Mouse (Mus musculus): ENCODE results near the gene Aspscr1. TPM values are rescaled to one million over a fixed set of nuclear protein-coding genes. Genes with fewer than 3 reads are reported as not detected.

The Aspscr1 gene
- total RNA-seq, 2 experiments from 2014 or later, result 47.4 to 54.9 TPM

GRCm38 (mm10) chr11:120711980-120712604 is 39.3 kb downstream of the Aspscr1 start:
- DNase-seq (ENCODE audit: extremely low spot score in 1 of 2, low spot score in 2 of 2), result no peak
- Histone ChIP-seq H3K4me3 (no peak overlapping the region), H3K27ac (no peak overlapping the region)
- intact Hi-C loops (cut with DNase I), result loop anchor here (1.0 to 2.0 kb wide), 2 partner anchors 53 to 87 kb away; partner anchors contain the start of gene Sirt7
- TF ChIP-seq CTCF (IDR thresholded peaks at IDR 0.05), result no peak

- peak; percentile 67 for TF ChIP-seq CTCF (IDR thresholded peaks at IDR 0.05)
- intact Hi-C loops (cut with DNase I), result loop anchor here (1.0 to 2.0 kb wide), 2 partner anchors 54 to 88 kb away; partner anchors contain the start of gene Sirt7
- Histone ChIP-seq H3K27ac (peak overlapping the region; percentile 86), H3K4me3 (peak overlapping the region; percentile 84)
- peak in 1 of 2 experiments; percentile 38 for DNase-seq (ENCODE audit: extremely low spot score in 1 of 2, low spot score in 2 of 2)
Measured at GRCm38 (mm10) chr11:120712771-120713568, 40.2 kb downstream of the Aspscr1 start.

- peak; percentile 94 to 97 for DNase-seq (ENCODE audit: extremely low spot score in 1 of 2, low spot score in 2 of 2)
- peak within 1 kb of the TSS; percentile 86 for H3K27ac ChIP-seq
- peak within 1 kb of the TSS; percentile 84 for H3K4me3 ChIP-seq
- TF ChIP-seq CTCF (IDR thresholded peaks at IDR 0.05), result no peak
- intact Hi-C loops (cut with DNase I), result loop anchor here (2.0 kb wide), 1 partner anchor 89 kb away; the partner anchor contains the start of gene Sirt7
Measured at GRCm38 (mm10) chr11:120713580-120714518, 41.1 kb downstream of the Aspscr1 start, which contains the start of the genes Cenpx and Lrrc45. Gene Cenpx (minus strand): TSS chr11:120713738. Gene Lrrc45 (plus strand): TSS chr11:120713925.

- Histone ChIP-seq H3K27ac (peak overlapping the region; percentile 70), H3K4me3 (peak overlapping the region; percentile 84)
- no peak for DNase-seq (ENCODE audit: extremely low spot score in 1 of 2, low spot score in 2 of 2)
- TF ChIP-seq CTCF (IDR thresholded peaks at IDR 0.05), result no peak
- intact Hi-C loops (cut with DNase I), result no loop called here
Measured at GRCm38 (mm10) chr11:120714546-120714945, 41.8 kb downstream of the Aspscr1 start.

GRCm38 (mm10) chr11:120715131-120715530 is 42.4 kb downstream of the Aspscr1 start:
- intact Hi-C loops (cut with DNase I), result no loop called here
- DNase-seq (ENCODE audit: extremely low spot score in 1 of 2, low spot score in 2 of 2), result no peak
- H3K4me3 ChIP-seq, result no peak overlapping the region
- no peak overlapping the region for H3K27ac ChIP-seq
- no peak for TF ChIP-seq CTCF (IDR thresholded peaks at IDR 0.05)

- intact Hi-C loops (cut with DNase I), result no loop called here
- TF ChIP-seq CTCF (IDR thresholded peaks at IDR 0.05), result no peak
- DNase-seq (ENCODE audit: extremely low spot score in 1 of 2, low spot score in 2 of 2), result no peak
- no peak overlapping the region for H3K27ac ChIP-seq
- no peak overlapping the region for H3K4me3 ChIP-seq
Measured at GRCm38 (mm10) chr11:120719242-120719641, 46.5 kb downstream of the Aspscr1 start.

- no peak for DNase-seq (ENCODE audit: extremely low spot score in 1 of 2, low spot score in 2 of 2)
- intact Hi-C loops (cut with DNase I), result loop anchor here (1.0 to 10.0 kb wide), 3 partner anchors 56 to 325 kb away; no protein-coding TSS in a partner anchor
Measured at GRCm38 (mm10) chr11:120719841-120720376, 47.1 kb downstream of the Aspscr1 start.

GRCm38 (mm10) chr11:120720450-120720849 is 47.7 kb downstream of the Aspscr1 start:
- peak; percentile 91 for TF ChIP-seq CTCF (IDR thresholded peaks at IDR 0.05)
- peak overlapping the region; percentile 56 for H3K4me3 ChIP-seq
- intact Hi-C loops (cut with DNase I), result loop anchor here (1.0 to 10.0 kb wide), 3 partner anchors 56 to 324 kb away; no protein-coding TSS in a partner anchor
- peak; percentile 86 to 94 for DNase-seq (ENCODE audit: extremely low spot score in 1 of 2, low spot score in 2 of 2)
- H3K27ac ChIP-seq, result no peak overlapping the region

More at GRCm38 (mm10) chr11:120719841-120720376, 47.1 kb downstream of the Aspscr1 start:
- H3K27ac ChIP-seq, result no peak overlapping the region
- TF ChIP-seq CTCF (IDR thresholded peaks at IDR 0.05), result no peak
- no peak overlapping the region for H3K4me3 ChIP-seq

GRCm38 (mm10) chr11:120721124-120722066 is 48.6 kb downstream of the Aspscr1 start, which contains the start of gene Rac3:
Gene Rac3 (plus strand): TSS chr11:120721470.
- intact Hi-C loops (cut with DNase I), result loop anchor here (10.0 kb wide), 1 partner anchor 323 kb away; no protein-coding TSS in a partner anchor
- H3K27ac ChIP-seq, result peak within 1 kb of the TSS; percentile 61
- TF ChIP-seq CTCF (IDR thresholded peaks at IDR 0.05), result no peak

More at GRCm38 (mm10) chr11:120721124-120722066, 48.6 kb downstream of the Aspscr1 start, which contains the start of gene Rac3:
- H3K4me3 ChIP-seq, result peak within 1 kb of the TSS; percentile 56
- peak; percentile 64 to 73 for DNase-seq (ENCODE audit: extremely low spot score in 1 of 2, low spot score in 2 of 2)

Data from left cerebral cortex, adult 2 months (tissue).